Mouse (Mus musculus) erythroblast, embryonic 14.5 days (primary cell): Measurements from ENCODE around the gene Cebpg.

Experiments
- GATA1 ChIP-seq: IDR thresholded peaks from 2 replicates; pipeline ENCODE4 v1.6.1; 2012; ENCODE audit warnings: low read length, inconsistent platforms, mixed read lengths
- TAL1 ChIP-seq: IDR thresholded peaks from 3 replicates; pipeline ENCODE4 v1.6.1; 2012; ENCODE audit warnings: low read length, inconsistent platforms, mixed read lengths

DNA sequence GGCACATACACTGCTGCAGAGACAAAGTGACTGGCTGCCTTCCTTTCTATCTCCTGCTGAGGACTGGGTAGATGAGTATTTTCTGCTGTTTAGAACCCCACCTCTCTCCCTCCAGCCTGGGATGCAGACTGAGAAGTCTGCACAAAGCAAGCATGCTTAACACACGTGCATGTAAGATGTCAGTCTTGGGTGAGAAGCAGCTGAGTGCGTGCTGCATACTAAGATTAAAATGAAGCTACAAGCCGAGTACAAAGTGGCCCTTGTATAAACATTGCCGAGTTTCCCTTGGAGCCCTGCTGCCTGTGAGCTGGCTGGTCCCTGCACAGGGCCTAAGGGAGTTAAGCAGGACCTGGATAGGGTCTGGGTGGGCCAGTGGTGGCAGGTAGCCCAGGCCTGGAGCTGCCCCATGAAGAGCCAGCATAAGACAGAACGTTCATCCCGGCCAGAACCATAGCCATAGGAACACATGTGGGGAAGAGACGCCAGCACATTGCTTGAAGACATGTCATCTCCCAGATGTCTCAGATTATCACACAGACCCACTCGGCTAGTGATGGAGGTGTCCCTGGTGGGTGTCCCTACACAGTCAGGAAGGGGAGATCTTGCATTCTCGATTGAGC, 28.5 kb downstream of the Cebpg start:
- TF ChIP-seq GATA1 (no peak), TAL1 (no peak)
